Mouse (Mus musculus) thymus, adult 2 months (tissue): Measurements from ENCODE around the gene Slc25a13. TPM values are rescaled to one million over a fixed set of nuclear protein-coding genes. Genes with fewer than 3 reads are reported as not detected.

Experiments
- DNase-seq: peaks from one replicate; pipeline ENCODE4 v3.0.0; 2021
- H3K27ac ChIP-seq: fragments of 200-500 bp; 2 replicates; pipeline ENCODE4 v1.5.1; 2012; ENCODE audit warnings: low read length, control low read depth; ENCODE audit not compliant: control insufficient read depth, insufficient read depth
- H3K27me3 ChIP-seq: fragments of 200-500 bp; 2 replicates; pipeline ENCODE4 v1.6.1; 2012; ENCODE audit warnings: mild to moderate bottlenecking, low read length, moderate library complexity, mixed read lengths; ENCODE audit not compliant: control insufficient read depth, insufficient read depth
- H3K36me3 ChIP-seq: fragments of 200-500 bp; 2 replicates; pipeline ENCODE4 v1.6.1; 2012; ENCODE audit warnings: mild to moderate bottlenecking, low read length, moderate library complexity; ENCODE audit not compliant: control insufficient read depth, insufficient read depth
- H3K4me1 ChIP-seq: fragments of 200-500 bp; replicated peaks from 2 replicates; pipeline ENCODE4 v1.6.1; 2012; ENCODE audit warnings: low read length; ENCODE audit not compliant: control insufficient read depth, insufficient read depth
- H3K4me3 ChIP-seq: fragments of 200-500 bp; 2 replicates; pipeline ENCODE4 v1.5.1; 2012; ENCODE audit warnings: mild to moderate bottlenecking, low read length, control low read depth, moderate library complexity; ENCODE audit not compliant: control insufficient read depth, insufficient read depth
- CTCF ChIP-seq: fragments of 200-500 bp; IDR thresholded peaks from 2 replicates; pipeline ENCODE4 v1.5.1; 2012; ENCODE audit warnings: mild to moderate bottlenecking, control low read depth, low read length, moderate library complexity, borderline replicate concordance; ENCODE audit not compliant: control insufficient read depth, poor library complexity, insufficient read depth; ENCODE audit errors: extremely low read depth
- POLR2A ChIP-seq: fragments of 200-500 bp; IDR thresholded peaks from 2 replicates; pipeline ENCODE4 v1.6.1; 2012; ENCODE audit warnings: mild to moderate bottlenecking, low read length, control low read depth, moderate library complexity; ENCODE audit not compliant: control insufficient read depth, poor library complexity, insufficient read depth; ENCODE audit errors: extremely low read depth
- WGBS: fragments of 180-500 bp; shearing (Covaris S2); methylation state at CpG from one replicate; pipeline ENCODE4 v1.1.7; 2018; 5-methylcytosine and 5-hydroxymethylcytosine counted together
- polyA plus RNA-seq: library from polyadenylated mRNA; depleted of rRNA; stranded (reverse); fragments of >200 nt; gene quantifications from 2 replicates; pipeline ENCODE4 v1.2.3, GENCODE M21; 2012

Gene Slc25a13
- polyA plus RNA-seq, 1 experiment: 9.2 TPM

DNA sequence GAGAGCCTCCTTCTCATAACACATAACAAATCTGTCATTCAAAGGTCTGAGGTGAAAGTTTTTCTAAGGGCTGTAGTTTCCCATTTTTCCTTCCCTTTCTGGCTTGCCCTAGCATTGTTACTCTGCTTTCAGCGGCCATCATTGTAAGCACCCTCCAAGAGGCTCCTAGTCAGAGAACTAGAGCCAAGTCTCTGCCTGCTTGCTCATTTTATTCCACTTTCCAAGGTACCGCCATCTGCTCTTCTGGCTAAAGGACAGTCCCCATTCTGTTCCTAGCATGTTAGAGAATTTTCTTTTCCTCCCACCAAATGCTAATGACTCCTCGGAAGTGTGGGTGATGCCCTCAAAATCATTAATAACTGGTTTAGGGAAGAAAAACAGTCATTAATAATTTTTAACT is 214.9 kb downstream of the Slc25a13 start:
- TF ChIP-seq POLR2A: no peak
- TF ChIP-seq CTCF: no peak
- WGBS: 86% methylated on average over 3 of the region's 3 CpGs
- Histone ChIP-seq H3K27me3 (no peaks in the 10 kb centered on the region), H3K36me3 (no peaks in the 10 kb centered on the region), H3K4me3 (no peak overlapping the region), H3K27ac (no peak overlapping the region), H3K4me1 (no peaks in the 10 kb centered on the region)
- no peak for DNase-seq

DNA sequence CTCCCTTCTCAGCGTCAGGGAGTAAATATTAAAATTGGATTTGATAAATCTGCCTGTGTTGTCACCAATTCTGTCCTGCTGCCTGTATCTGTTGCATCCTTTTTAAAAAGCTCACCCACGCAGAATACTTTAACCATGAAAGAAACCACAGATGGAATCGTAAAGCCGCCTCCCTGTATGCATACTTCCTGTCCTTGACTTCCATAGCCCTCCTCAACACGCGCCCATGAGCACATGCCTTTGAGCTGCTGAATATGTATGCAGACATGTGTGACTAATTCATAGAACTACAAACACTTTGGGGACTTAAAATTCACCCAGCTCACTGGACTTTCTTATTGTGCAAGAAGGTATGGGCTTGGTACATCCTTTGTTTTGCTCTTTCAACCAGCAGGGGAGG is 219.4 kb downstream of the Slc25a13 start:
- Histone ChIP-seq H3K27ac (no peak overlapping the region), H3K4me1 (no peaks in the 10 kb centered on the region), H3K36me3 (no peaks in the 10 kb centered on the region), H3K4me3 (no peak overlapping the region), H3K27me3 (no peaks in the 10 kb centered on the region)
- 24% methylated on average over 6 of the region's 6 CpGs for WGBS
- DNase-seq: no peak
- TF ChIP-seq POLR2A (no peak), CTCF (no peak)

DNA sequence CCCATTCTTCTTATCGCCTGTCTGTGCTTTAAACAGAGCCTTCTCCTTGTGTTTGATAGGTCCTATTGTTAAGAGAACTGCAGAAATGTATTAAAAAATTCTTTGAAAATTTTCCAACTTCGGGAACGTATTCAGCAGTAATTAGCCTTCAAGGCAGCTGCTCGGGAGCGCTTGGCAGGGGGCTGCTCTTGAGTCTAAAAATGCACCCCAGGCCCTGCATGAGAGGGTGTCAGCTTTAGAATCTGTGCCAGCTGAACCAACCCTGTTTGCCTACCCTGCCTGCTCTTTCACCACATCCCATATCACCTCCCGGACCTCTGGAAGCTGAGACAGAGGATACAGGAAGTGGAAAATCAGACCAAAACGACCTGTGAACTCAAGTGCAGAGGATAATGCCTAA is 223.9 kb downstream of the Slc25a13 start:
- no peaks in the 10 kb centered on the region for H3K36me3 ChIP-seq
- H3K4me3 ChIP-seq: no peak overlapping the region
- no peak overlapping the region for H3K27ac ChIP-seq
- no peaks in the 10 kb centered on the region for H3K4me1 ChIP-seq
- TF ChIP-seq CTCF (no peak), POLR2A (no peak)
- DNase-seq: no peak
- H3K27me3 ChIP-seq: no peaks in the 10 kb centered on the region
- 77% methylated on average over 7 of the region's 7 CpGs for WGBS

DNA sequence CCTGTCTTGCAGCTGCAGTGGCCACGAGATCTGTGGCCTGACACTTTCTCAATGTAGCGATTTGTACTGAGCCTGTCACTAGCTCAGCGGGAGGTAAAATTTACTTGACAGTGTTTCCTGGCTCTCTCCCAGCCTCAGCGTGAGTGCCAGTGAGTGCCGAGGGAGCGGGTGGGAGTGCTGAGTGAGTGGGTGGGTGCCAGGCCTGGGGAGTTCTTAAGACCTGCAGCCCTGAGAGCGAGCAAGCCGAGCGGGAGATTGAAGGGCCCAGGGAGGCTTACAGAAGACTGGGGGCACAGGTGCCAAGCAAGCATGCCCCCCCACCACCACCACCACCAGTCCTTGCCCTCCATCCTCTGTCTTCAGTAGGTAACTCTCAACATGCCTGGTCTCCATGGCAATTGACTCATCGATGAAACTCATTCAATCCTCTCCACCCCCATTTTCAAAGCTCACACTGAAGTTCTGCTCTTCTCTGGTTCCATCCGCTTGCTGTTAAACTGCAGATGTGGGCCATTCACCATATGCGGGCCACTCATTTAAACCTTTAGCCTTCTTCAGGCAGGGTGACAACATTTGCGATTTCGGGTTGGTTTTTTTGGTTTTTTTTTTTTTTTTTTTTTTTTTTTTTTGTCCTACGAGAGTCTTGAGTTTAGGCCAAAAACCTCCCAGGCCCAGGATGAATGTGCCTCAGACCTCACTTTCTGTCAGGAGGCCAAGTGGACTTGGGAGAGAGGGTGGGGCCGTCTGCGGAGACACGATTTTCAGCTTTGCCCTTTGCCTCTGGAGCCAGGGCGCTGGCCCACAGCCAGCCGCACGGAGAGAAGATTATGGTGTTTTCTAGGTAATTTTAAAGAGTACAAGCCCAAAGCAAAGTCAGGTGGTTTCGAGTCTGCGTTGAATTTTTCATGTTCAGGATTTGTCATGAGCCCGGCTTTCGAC is 224.9 kb downstream of the Slc25a13 start:
- TF ChIP-seq POLR2A (no peak), CTCF (no peak)
- no peak for DNase-seq
- H3K4me1 ChIP-seq: no peaks in the 10 kb centered on the region
- no peaks in the 10 kb centered on the region for H3K27me3 ChIP-seq
- 84% methylated on average over 25 of the region's 25 CpGs for WGBS
- no peak overlapping the region for H3K4me3 ChIP-seq
- no peaks in the 10 kb centered on the region for H3K36me3 ChIP-seq
- no peak overlapping the region for H3K27ac ChIP-seq

DNA sequence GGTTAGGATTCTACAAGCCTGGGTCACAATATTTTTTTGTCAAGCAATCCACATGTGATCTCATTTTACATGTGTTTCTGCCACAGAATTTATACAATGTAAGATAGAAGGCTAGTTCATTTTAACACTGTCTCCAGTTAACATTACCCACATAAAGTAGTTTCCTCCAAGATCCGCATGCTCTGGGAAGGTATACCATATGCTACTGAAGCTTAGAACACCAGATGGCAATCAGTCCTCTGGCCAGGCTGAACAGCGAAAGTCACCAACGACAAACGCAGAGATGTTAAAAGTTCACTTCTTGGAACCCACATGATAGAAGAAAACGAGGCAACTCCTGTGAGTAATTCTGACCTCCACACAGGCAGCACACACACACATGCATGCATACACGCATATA is 225.7 kb downstream of the Slc25a13 start:
- no peak for TF ChIP-seq CTCF
- Histone ChIP-seq H3K36me3 (no peaks in the 10 kb centered on the region), H3K27ac (no peak overlapping the region), H3K4me1 (no peaks in the 10 kb centered on the region), H3K4me3 (no peak overlapping the region), H3K27me3 (no peaks in the 10 kb centered on the region)
- 95% methylated on average over 6 of the region's 6 CpGs for WGBS
- DNase-seq: no peak
